Mouse (Mus musculus) myocyte (in vitro differentiated cells): ENCODE results near the gene Wrap73. TPM values are rescaled to one million over a fixed set of nuclear protein-coding genes. Genes with fewer than 3 reads are reported as not detected.

ENCODE experiments used
- H3K27me3 ChIP-seq: one replicate; pipeline ENCODE4 v1.6.1; 2011; ENCODE audit not compliant: control insufficient read depth, insufficient read depth, insufficient read length
- H3K36me3 ChIP-seq: one replicate; pipeline ENCODE4 v1.6.1; 2011; ENCODE audit not compliant: control insufficient read depth, insufficient read depth
- H3K4me2 ChIP-seq: one replicate; pipeline ENCODE4 v1.6.1; 2011; ENCODE audit warnings: low read depth, control low read depth
- H3K4me3 ChIP-seq: one replicate; pipeline ENCODE4 v1.5.1; 2011; ENCODE audit warnings: mild to moderate bottlenecking, control low read depth, moderate library complexity
- H3K79me2 ChIP-seq: one replicate; pipeline ENCODE4 v1.6.1; 2011; ENCODE audit not compliant: control insufficient read depth, insufficient read depth
- H3ac ChIP-seq: one replicate; pipeline ENCODE4 v1.6.1; 2011; ENCODE audit not compliant: control insufficient read depth, insufficient read length
- CEBPB ChIP-seq: IDR thresholded peaks from 2 replicates; pipeline ENCODE4 v1.6.1; 2011; ENCODE audit warnings: mild to moderate bottlenecking, moderate library complexity; ENCODE audit not compliant: poor library complexity, insufficient read depth, severe bottlenecking
- E2F4 ChIP-seq: IDR thresholded peaks from one replicate; pipeline ENCODE4 v1.6.1; 2011; ENCODE audit warnings: mild to moderate bottlenecking, control low read depth, moderate library complexity; ENCODE audit not compliant: insufficient read depth
- MAX ChIP-seq: IDR thresholded peaks from one replicate; pipeline ENCODE4 v1.6.1; 2011; ENCODE audit warnings: low read depth, mild to moderate bottlenecking, control low read depth
- MYOD1 ChIP-seq, 3 experiments: IDR thresholded peaks; one replicate each; pipeline ENCODE4 v1.6.1; 2011; ENCODE audit warnings: control low read depth in 2 of 3, low read depth in 2 of 3, mild to moderate bottlenecking in 2 of 3, moderate library complexity in 1 of 3; ENCODE audit not compliant: insufficient read length in 2 of 3, control insufficient read depth in 1 of 3
- MYOG ChIP-seq, 3 experiments: IDR thresholded peaks; one replicate each; pipeline ENCODE4 v1.6.1; 2011; ENCODE audit warnings: control low read depth in 2 of 3, low read depth in 2 of 3, mild to moderate bottlenecking in 2 of 3; ENCODE audit not compliant: insufficient read length in 2 of 3, control insufficient read depth in 1 of 3, insufficient read depth in 1 of 3
- POLR2A ChIP-seq: IDR thresholded peaks from one replicate; pipeline ENCODE4 v1.6.1; 2011; ENCODE audit warnings: low read depth, mild to moderate bottlenecking, control low read depth, moderate library complexity; ENCODE audit not compliant: insufficient read length
- POLR2AphosphoS2 ChIP-seq: IDR thresholded peaks from one replicate; pipeline ENCODE4 v1.6.1; 2011; ENCODE audit warnings: low read depth, control low read depth; ENCODE audit not compliant: insufficient read length
- REST ChIP-seq: IDR thresholded peaks from one replicate; pipeline ENCODE4 v1.6.1; 2011; ENCODE audit warnings: mild to moderate bottlenecking, control low read depth, moderate library complexity; ENCODE audit not compliant: insufficient read depth, insufficient read length
- SRF ChIP-seq: IDR thresholded peaks from one replicate; pipeline ENCODE4 v1.6.1; 2011; ENCODE audit warnings: low read depth; ENCODE audit not compliant: control insufficient read depth, insufficient read length
- TCF12 ChIP-seq: IDR thresholded peaks from one replicate; pipeline ENCODE4 v1.6.1; 2011; ENCODE audit warnings: mild to moderate bottlenecking, control low read depth; ENCODE audit not compliant: poor library complexity, insufficient read depth, severe bottlenecking
- TCF3 ChIP-seq: IDR thresholded peaks from one replicate; pipeline ENCODE4 v1.6.1; 2011; ENCODE audit warnings: low read depth, control low read depth; ENCODE audit not compliant: insufficient read length
- USF1 ChIP-seq: IDR thresholded peaks from one replicate; pipeline ENCODE4 v1.6.1; 2011; ENCODE audit warnings: low read depth, mild to moderate bottlenecking, control low read depth, moderate library complexity
- polyA plus RNA-seq: library from polyadenylated mRNA; unstranded; fragments of >200 nt; fragmentation: generic; extraction: Trizol; gene quantifications from one replicate; pipeline ENCODE4 v1.2.1, GENCODE M21; 2012; ENCODE audit warnings: missing spikeins

The Wrap73 gene
- polyA plus RNA-seq, 1 experiment: 23.8 TPM

DNA sequence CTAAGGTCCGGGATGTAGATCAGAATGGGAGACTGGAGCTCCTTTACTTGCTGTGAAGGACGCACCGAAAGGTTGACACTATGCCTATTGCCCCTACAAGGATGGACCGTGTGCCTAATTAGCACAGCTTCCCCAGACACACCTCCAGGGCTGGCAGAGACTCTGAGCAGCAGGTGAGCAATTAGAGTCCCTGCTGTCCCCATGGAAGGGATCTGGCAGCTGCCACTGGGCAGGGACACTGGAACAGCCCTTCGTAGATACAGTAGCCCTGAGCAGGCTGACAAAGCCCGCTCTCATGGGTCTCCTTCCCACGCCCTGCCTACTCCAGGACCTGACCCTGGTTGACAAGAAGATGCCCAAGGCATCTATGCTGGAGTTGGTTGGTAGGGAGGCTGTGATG is 19.8 kb upstream of the Wrap73 start:
- H3K4me2 ChIP-seq: no peak overlapping the region
- TF ChIP-seq TCF12 (no peak), MYOD1 (IDR thresholded peaks at IDR 0.05; ENCODE audit: control insufficient read depth in 1 of 3, insufficient read length in 2 of 3, low read depth in 2 of 3) (no peak), CEBPB (no peak), USF1 (no peak), REST (no peak), TCF3 (no peak), POLR2A (no peak), MAX (no peak), POLR2AphosphoS2 (no peak), E2F4 (no peak), SRF (no peak), MYOG (IDR thresholded peaks at IDR 0.05; ENCODE audit: control insufficient read depth in 1 of 3, insufficient read depth in 1 of 3, insufficient read length in 2 of 3, low read depth in 2 of 3) (no peak)
- H3K4me3 ChIP-seq: no peak overlapping the region
- H3K79me2 ChIP-seq: no peaks in the 10 kb centered on the region
- peaks cover 25% of the 10 kb centered on the region for H3K27me3 ChIP-seq
- H3ac ChIP-seq: no peak overlapping the region
- H3K36me3 ChIP-seq: no peaks in the 10 kb centered on the region

DNA sequence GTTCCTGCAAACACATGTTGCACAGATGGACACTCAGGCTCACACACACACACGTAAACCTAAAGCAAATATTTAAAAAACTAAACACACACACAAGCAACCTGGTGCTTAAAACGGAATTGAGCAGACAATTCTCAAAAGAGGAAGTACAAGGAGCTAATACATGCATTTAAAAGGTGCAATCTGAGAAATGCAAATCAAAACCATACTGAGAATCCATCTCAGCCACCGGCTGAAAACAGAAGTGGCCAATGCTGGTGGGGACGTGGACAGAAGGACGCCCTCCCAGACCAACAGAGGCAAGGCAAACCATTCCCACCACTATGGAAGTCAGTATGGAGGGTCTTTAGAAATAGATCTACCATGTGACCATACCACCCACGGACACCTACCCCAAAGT is 18.6 kb upstream of the Wrap73 start:
- H3K27me3 ChIP-seq: peaks cover 21% of the 10 kb centered on the region
- no peaks in the 10 kb centered on the region for H3K79me2 ChIP-seq
- H3K36me3 ChIP-seq: no peaks in the 10 kb centered on the region
- no peak for TF ChIP-seq SRF
- no peak for TF ChIP-seq USF1
- TF ChIP-seq MAX: no peak
- no peak for TF ChIP-seq REST
- no peak overlapping the region for H3K4me3 ChIP-seq
- no peak overlapping the region for H3ac ChIP-seq
- no peak overlapping the region for H3K4me2 ChIP-seq

DNA sequence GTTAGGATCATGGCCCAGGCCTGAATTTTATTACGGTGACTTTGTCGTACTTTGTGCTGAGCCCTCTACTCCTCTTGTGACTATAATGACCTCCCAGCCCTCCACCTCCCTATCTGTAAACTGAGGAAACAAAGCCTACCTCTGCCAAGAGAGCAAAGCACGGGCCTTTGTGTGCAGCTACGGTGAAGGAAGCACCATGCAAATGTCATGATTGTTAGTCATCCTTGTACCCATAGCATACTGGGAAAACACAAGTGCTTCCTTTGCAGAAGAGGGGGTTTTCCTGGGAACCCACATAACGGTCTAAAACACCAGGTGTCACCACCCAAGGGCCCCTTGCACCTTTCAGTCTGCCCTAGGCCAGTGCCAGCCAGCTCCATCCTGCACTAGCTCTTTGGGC is 17.0 kb upstream of the Wrap73 start:
- Histone ChIP-seq H3K79me2 (no peaks in the 10 kb centered on the region), H3K36me3 (no peaks in the 10 kb centered on the region), H3ac (no peak overlapping the region), H3K4me2 (no peak overlapping the region), H3K4me3 (no peak overlapping the region), H3K27me3 (peaks cover 25% of the 10 kb centered on the region)
- TF ChIP-seq MYOG (IDR thresholded peaks at IDR 0.05; ENCODE audit: control insufficient read depth in 1 of 3, insufficient read depth in 1 of 3, insufficient read length in 2 of 3, low read depth in 2 of 3) (no peak), POLR2A (no peak), E2F4 (no peak), TCF12 (no peak), POLR2AphosphoS2 (no peak), SRF (no peak), REST (no peak), USF1 (no peak), MYOD1 (IDR thresholded peaks at IDR 0.05; ENCODE audit: control insufficient read depth in 1 of 3, insufficient read length in 2 of 3, low read depth in 2 of 3) (no peak), TCF3 (no peak), CEBPB (no peak), MAX (no peak)

DNA sequence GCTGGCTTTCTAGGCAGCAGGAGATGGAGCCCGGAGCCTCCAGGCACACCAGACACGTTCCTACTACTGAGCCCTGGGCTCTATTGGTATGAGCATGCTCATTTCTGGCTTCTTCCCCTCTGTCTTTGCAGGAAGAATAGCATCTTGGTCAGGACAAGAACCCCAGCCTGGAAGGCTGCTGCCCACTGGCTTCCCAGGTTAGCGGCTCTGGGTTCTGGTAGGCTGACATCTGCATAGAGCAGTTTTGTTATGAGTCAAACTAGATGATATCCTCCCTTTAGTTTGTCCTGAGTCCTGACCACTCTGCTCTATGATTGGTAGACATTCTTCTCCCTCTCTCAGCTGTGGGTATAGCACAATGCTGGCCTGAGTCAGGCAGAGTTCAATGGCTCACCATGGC is 14.9 kb upstream of the Wrap73 start:
- H3K27me3 ChIP-seq: peaks cover 20% of the 10 kb centered on the region
- no peak for TF ChIP-seq TCF12
- no peak for TF ChIP-seq POLR2A
- no peak for TF ChIP-seq POLR2AphosphoS2
- no peak for TF ChIP-seq CEBPB
- no peak overlapping the region for H3K4me2 ChIP-seq
- H3ac ChIP-seq: no peak overlapping the region
- H3K79me2 ChIP-seq: no peaks in the 10 kb centered on the region
- no peak overlapping the region for H3K4me3 ChIP-seq
- H3K36me3 ChIP-seq: no peaks in the 10 kb centered on the region

DNA sequence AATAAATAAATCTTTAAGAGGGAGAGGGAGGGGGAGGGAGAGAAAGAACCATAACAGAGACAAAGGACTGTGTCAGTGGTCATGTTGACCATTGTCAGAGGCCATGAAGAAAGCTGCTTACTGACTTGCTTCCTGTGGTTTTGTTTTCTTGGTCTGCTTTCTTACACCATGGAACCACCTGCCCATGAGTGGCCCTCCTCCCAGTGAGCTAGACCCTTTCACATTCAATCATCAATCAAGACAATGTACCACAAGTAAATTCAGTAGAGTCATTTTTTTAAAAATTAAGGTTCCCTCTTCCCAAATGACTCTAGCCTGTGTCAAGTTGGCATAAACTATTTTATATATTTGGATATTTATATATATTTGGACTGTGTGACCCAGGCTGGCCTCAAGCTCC is 12.2 kb upstream of the Wrap73 start:
- H3K27me3 ChIP-seq: peaks cover 30% of the 10 kb centered on the region
- no peak overlapping the region for H3K4me2 ChIP-seq
- TF ChIP-seq MAX (no peak), E2F4 (no peak), POLR2AphosphoS2 (no peak), TCF12 (no peak), MYOD1 (IDR thresholded peaks at IDR 0.05; ENCODE audit: control insufficient read depth in 1 of 3, insufficient read length in 2 of 3, low read depth in 2 of 3) (no peak)
- H3K4me3 ChIP-seq: no peak overlapping the region
- H3K36me3 ChIP-seq: no peaks in the 10 kb centered on the region
- H3K79me2 ChIP-seq: no peaks in the 10 kb centered on the region
- no peak overlapping the region for H3ac ChIP-seq
